Mouse (Mus musculus) layer of hippocampus, postnatal 36 days (tissue): ENCODE data around the gene Tmem135. TPM values are rescaled to one million over a fixed set of nuclear protein-coding genes. Genes with fewer than 3 reads are reported as not detected.

Experiments used
- DNase-seq, 2 experiments: peaks; one replicate each; pipeline ENCODE4 v3.0.0; 2022
- total RNA-seq, 2 experiments: library from RNA; stranded (reverse); gene quantifications; 2 replicates each; pipeline ENCODE4 v1.2.3; 2021

The Tmem135 gene
- total RNA-seq, 2 experiments from 2014 or later = 72.9 to 82.2 TPM

DNA sequence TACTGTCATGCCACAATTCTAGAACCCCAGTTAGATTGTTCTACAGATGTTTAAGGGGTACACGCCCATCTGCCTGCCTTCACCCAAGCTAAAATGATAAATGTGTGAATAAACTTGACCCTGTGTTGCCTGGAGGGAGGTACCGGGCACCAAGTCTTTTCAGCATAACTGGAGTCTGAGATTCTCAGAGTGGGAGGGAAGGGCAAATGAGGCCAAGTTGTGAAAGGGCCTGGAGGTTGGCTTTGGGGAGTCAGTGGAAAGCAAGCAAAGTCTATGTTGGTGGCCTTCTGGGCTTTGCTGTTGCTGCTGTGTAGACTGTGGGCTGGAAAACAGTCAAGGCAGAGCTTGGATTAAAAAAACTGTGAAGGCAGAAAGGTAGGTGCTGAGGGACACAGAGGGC is 13.7 kb upstream of the Tmem135 start:
- DNase-seq = no peak

GRCm38 (mm10) chr7:89416027-89416426 is 12.0 kb upstream of the Tmem135 start:
- DNase-seq = no peak

- no peak for DNase-seq
Observed at GRCm38 (mm10) chr7:89412094-89412493, 8.1 kb upstream of the Tmem135 start.

GRCm38 (mm10) chr7:89411346-89411745 is 7.3 kb upstream of the Tmem135 start:
- DNase-seq = no peak

GRCm38 (mm10) chr7:89410294-89410693 is 6.3 kb upstream of the Tmem135 start:
- no peak for DNase-seq

GRCm38 (mm10) chr7:89407006-89407940 is 3.3 kb upstream of the Tmem135 start:
- DNase-seq = no peak

DNA sequence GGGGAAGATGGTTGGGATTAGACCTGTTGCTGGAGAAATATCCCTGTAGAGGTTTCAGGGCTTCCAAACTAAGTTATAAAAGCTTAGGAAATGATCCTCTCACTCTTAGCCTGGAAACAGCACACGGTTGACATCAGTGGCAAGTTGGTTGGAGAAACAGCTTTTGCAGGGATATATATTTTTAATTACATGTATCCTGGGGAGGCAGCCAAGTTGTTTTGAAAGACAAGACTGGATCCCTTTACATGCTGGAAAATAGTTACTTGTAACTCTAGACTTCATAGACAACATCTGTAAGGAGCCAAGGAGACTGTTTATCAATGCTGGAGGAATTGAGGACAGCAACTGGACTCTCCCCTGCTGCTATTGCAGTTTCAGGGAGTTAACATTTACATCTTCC is 2.0 kb upstream of the Tmem135 start:
- DNase-seq = no peak

- no peak for DNase-seq
Observed at GRCm38 (mm10) chr7:89404734-89405440, 865 bp upstream of the Tmem135 start.

DNA sequence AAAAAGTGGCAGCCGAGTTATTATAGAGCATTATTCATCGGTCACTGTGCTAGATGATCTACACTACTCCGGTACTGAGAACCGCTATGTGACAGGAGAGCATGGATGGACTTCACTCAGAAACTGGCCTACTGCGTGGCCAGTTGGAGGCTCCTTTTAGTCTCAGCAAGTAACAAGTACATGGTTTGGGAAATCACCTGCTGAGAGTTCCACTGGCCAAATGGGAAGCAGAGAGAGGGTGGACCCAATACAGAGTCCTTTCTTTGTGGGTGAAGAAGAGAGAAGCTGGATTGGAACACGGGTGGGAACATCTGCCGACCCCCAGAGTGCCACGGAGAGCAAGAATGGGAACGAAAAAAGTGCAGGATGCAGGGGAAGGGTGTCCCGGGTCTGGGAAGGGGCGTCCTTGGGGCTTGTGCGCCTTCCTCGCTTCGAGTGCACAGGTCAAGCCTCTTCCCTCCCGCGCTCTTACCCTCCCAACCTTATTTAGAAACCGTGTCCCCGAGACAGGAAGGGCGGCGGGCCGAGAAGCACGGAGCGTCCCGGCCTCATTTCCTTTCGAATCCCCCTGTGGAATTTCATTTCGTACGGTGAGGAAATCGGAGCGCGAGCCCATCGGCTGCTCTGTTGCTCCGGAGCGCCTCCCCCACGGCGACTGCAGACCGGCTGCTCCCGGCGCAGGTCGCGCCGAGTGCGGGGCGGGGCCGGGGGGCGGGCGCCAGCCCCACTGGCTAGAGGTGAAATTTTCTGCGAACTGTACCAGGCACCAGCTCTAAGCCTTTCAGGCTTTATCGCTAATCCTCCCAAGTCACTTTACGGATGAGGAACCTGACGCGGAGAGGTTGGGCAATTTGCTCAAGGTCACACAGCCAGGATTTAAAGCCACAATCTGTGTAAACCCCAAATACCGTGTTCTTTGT is 709 bp downstream of the Tmem135 start:
- DNase-seq = peak; percentile 51 to 57

DNA sequence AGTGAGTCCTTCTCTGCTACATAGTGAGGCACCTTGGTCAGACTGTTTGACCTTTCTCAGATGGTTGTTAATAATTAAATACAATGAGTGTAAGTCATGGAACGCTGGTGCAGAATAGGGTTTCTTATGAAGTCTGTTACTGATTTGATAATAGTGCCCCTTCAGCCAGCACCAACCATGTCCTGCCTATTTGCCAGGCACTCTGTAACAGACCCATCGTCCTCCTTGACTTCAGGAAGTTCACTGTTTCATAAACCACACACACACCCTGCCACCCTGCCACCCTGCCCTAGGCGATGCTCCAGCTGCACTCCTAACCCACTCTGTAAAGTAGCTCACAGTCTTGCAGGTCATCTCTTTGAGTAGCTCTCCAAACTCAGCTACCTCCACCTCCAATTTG is 2.1 kb downstream of the Tmem135 start:
- no peak for DNase-seq

DNA sequence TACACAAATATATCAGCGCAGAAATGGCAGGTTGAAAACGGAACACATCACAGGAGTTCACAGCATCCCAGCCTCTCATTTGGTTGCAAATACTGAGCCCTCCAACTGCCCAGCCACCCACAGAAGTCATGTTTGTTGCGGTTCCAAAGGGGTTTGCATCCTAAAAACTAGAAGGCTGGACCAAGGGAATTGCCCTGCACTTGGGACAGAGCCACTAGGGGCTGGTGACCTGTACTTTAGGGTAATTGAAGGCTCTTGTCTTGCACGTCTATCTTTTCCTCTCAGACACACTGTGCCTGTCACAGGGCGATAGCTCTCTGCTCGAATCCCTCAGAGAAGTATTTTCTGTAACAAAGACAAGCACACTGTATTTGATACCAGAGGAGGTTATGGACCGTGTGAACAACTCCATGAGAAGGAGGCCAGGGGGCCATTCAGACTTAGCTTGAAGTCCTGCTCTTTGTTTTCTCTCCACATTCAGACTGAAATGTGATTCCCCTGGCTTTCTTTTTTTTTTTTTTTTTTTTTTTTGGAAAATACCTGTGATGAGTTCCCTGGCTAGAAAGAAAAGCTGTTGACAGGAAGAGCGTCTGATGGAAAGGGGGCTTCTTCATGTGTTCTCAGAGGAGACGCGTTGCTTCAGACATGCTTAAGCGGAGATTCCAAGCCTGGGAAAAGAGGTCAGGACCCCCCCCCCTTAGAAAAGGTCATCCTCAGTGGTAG is 2.7 kb downstream of the Tmem135 start:
- DNase-seq = no peak

DNA sequence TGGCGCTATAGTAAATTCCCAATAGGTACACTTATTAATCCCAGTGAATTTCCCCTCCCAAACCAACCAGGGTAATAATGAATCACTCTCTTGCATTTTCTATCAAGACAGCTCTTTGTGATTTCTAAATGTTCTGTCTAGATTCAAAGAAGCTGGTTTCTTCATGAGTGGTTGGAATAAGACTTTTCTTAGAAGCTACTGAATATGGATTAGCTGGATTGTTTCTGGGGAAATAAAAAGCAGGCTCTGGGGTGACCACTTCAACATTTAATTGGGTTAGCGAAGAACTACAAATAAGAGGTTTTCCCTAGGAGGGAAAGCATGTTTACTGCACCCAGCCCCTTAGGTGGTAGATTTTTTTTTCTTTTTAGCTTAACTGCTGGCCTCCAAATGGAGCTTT is 3.3 kb downstream of the Tmem135 start:
- no peak for DNase-seq

GRCm38 (mm10) chr7:89397837-89398534 is 6.0 kb downstream of the Tmem135 start:
- no peak for DNase-seq

DNA sequence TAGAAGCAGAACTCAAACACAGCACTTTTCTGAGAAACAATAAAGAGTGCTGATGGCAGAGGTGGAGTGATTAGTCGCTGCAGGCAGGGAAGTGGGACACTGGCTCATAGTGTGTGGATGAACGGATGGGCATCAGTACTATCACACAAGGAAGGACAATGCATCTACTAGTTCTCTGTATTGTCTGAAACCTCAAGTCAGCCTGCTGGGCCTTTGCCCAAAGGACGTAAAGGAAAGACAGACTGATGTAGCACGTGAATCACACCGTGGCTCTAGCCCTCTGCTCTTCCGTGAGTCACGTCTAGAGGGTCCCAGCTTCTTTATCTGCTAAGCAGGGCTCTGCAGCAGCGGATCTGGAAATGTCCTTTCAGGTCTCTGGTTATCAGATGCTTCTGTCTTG is 7.6 kb downstream of the Tmem135 start:
- DNase-seq = no peak

DNA sequence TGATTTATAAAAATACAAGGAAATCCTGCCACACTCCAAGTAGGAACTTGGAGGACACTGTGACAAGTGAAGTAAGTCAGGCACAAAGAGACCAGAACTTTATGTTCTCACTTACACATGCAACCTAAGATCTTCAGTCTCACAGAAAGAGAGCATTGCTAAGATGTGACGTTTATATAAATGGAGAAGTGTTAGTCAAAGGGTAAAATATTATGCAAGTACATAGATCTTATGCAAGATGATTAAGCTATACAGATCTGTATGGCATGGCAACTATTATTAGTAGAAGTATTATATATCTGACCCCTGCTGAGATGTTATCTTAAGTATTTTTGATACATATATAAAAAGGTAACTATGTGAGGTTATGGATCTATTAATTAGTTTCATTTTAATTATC is 8.6 kb downstream of the Tmem135 start:
- DNase-seq = no peak

DNA sequence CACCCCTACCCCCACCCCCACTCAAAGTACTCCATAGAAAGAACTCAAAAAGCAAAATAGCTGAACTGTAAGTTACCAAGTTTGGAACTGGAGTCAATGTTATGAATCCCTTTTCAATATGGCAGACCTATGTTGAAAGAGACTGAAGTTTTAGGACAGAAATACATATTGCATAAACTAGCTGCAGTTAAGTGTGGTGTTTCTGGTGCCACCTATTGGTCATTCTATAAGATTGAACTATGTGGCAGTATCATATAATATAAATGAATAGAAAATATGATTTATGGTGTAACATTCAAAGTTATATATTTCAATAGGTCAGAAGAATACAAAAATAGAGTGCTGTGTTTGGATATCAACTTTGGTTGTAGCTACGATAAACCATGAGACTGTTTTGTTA is 11.2 kb downstream of the Tmem135 start:
- no peak for DNase-seq

- no peak for DNase-seq
Observed at GRCm38 (mm10) chr7:89392388-89392787, 11.6 kb downstream of the Tmem135 start.

GRCm38 (mm10) chr7:89391831-89392230 is 12.2 kb downstream of the Tmem135 start:
- DNase-seq = no peak

GRCm38 (mm10) chr7:89391281-89391680 is 12.7 kb downstream of the Tmem135 start:
- DNase-seq = no peak

DNA sequence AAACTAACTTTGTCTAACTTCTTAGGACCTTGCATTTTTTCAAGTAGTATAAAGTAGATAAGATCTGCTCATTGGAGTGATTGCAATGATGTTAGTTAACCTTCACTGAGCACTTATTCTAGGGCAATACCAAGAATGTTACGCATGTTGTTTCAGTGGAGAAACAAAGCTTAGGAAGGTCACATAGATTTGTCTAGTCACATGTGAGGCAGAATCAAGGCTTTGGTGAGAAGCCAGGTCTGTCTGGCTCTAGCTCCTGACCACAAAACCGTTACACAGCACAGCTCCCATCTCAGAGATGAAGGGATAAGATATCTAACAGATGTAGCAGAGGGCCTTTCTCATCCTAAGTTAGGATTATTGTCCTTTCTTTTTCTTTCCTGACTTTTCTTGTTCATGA is 13.4 kb downstream of the Tmem135 start:
- DNase-seq = no peak

- no peak for DNase-seq
Observed at GRCm38 (mm10) chr7:89388981-89389380, 15.0 kb downstream of the Tmem135 start.
